Mouse (Mus musculus): Measurements from ENCODE around the gene Nfyc.

GRCm38 (mm10) chr4:120755801-120756200 lies 75.6 kb downstream of the Nfyc start:
- TF ChIP-seq CTCF (IDR thresholded peaks at IDR 0.05; ENCODE audit: low read depth) (no peak), EP300 (IDR thresholded peaks at IDR 0.05; ENCODE audit: low read depth) (no peak)

Measured in liver, embryonic 14.5 days (tissue).